Mouse (Mus musculus) brain, embryonic 14.5 days (tissue): ENCODE data around the gene Ell2. TPM values are rescaled to one million over a fixed set of nuclear protein-coding genes. Genes with fewer than 3 reads are reported as not detected.

Experiments
- DNase-seq: peaks from one replicate; pipeline ENCODE4 v3.0.0-alpha.2; 2011; ENCODE audit warnings: low read depth
- CTCF ChIP-seq: fragments of 200-500 bp; IDR thresholded peaks from 2 replicates; pipeline ENCODE4 v1.5.1; 2012; ENCODE audit warnings: inconsistent platforms, mild to moderate bottlenecking, moderate library complexity, borderline replicate concordance; ENCODE audit not compliant: insufficient read depth, insufficient read length; ENCODE audit errors: extremely low read depth
- POLR2A ChIP-seq: fragments of 200-500 bp; IDR thresholded peaks from 2 replicates; pipeline ENCODE4 v1.6.1; 2012; ENCODE audit warnings: mild to moderate bottlenecking, inconsistent platforms, borderline replicate concordance; ENCODE audit not compliant: poor library complexity, insufficient read depth, insufficient read length, severe bottlenecking; ENCODE audit errors: extremely low read depth
- polyA plus RNA-seq: library from polyadenylated mRNA; depleted of rRNA; stranded (reverse); fragments of >200 nt; gene quantifications from 2 replicates; pipeline ENCODE4 v1.2.3, GENCODE M21; 2012

The Ell2 gene
- polyA plus RNA-seq, 1 experiment = 1.9 TPM

DNA sequence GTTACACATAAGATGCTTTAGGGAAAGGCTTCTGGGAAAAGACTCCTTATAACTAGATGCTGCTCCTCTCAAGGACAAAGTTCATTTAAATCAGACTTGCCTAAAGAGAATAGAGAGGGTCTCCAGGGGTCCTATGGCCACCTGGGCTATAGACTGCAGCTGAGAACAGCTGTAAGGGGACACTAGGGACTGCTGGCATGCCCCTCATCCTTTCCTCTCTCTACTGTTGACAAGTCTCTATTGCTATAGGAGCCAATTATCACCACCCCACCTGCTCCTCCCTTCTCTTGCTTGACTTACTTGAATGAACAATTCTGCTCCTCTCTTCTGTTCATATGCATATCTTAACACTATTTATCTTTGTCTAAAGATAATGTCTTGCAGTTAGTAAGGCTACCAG is 69.4 kb downstream of the Ell2 start:
- no peak for DNase-seq

GRCm38 (mm10) chr13:75776692-75777091 is 70.1 kb downstream of the Ell2 start:
- DNase-seq = no peak
- no peak for TF ChIP-seq POLR2A
- no peak for TF ChIP-seq CTCF

More for the DNA sequence above, 69.4 kb downstream of the Ell2 start:
- TF ChIP-seq POLR2A (no peak), CTCF (no peak)

GRCm38 (mm10) chr13:75778156-75778555 is 71.6 kb downstream of the Ell2 start:
- DNase-seq = no peak
- no peak for TF ChIP-seq CTCF
- TF ChIP-seq POLR2A = no peak

GRCm38 (mm10) chr13:75779169-75779568 is 72.6 kb downstream of the Ell2 start:
- DNase-seq = no peak
- TF ChIP-seq POLR2A = no peak
- TF ChIP-seq CTCF = no peak

GRCm38 (mm10) chr13:75780096-75780495 is 73.5 kb downstream of the Ell2 start:
- no peak for DNase-seq
- no peak for TF ChIP-seq POLR2A
- TF ChIP-seq CTCF = no peak

DNA sequence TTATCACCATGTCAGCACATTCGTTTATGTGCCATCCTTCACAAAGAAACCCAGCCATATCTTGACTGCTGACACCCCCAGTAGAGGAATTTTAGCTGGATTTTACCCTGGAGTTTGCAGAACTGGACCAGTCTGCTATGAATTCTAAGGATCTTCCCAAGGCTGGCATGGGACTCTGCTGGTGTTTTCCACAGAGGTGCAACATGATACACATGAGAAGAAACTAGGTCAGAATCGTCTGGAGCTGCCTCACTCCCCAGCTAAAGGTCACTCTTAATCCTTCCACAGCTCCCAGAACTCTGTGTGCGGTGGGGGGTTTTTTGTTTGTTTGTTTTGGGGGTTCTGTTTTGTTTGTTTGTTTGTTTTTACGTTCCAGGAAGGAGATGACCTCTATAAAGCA is 79.2 kb downstream of the Ell2 start:
- TF ChIP-seq POLR2A = no peak
- no peak for TF ChIP-seq CTCF
- DNase-seq = no peak

- TF ChIP-seq POLR2A (no peak), CTCF (no peak)
- DNase-seq = no peak
These were observed 79.7 kb downstream of the Ell2 start for GRCm38 (mm10) chr13:75786264-75786663.

- TF ChIP-seq CTCF (no peak), POLR2A (no peak)
- no peak for DNase-seq
These were observed 80.8 kb downstream of the Ell2 start for GRCm38 (mm10) chr13:75787364-75787763.

- no peak for TF ChIP-seq CTCF
- TF ChIP-seq POLR2A = no peak
These were observed 81.6 kb downstream of the Ell2 start for GRCm38 (mm10) chr13:75788178-75788577.

GRCm38 (mm10) chr13:75789061-75789834 is 82.7 kb downstream of the Ell2 start:
- DNase-seq = no peak
- TF ChIP-seq CTCF (no peak), POLR2A (no peak)

More at GRCm38 (mm10) chr13:75788178-75788577, 81.6 kb downstream of the Ell2 start:
- DNase-seq = no peak

DNA sequence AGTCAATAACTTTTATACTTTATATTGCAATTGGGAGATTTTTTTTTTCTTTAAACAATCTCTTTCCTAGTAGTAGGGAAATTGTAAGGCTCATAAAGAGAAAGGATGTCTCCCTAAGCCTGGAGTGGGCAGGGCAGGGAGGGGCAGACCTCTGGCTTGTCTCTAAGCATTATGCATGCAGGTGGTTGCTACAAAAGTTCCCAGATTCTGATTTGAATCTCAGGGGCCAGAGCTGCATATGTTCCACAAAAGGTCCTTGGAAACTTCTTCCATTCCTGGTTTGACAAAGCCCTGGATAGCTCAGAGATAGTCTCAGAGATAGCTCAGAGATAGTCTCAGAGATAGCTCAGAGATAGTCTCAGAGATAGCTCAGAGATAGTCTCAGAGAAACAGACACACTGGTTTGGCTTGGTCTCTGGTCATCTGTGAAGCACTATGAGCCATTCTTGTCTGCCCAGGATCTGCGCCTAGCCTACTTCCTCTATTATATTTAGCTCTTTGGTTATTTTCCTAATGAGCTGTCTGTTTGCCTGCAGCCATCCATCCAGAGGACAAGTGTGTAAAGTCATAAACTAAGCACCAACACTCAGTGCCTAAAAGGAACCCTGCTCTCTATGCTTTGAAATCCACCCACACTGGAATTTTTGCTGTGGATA is 84.1 kb downstream of the Ell2 start:
- no peak for TF ChIP-seq CTCF
- TF ChIP-seq POLR2A = no peak
- no peak for DNase-seq

GRCm38 (mm10) chr13:75793863-75794629 is 87.5 kb downstream of the Ell2 start:
- no peak for DNase-seq
- TF ChIP-seq CTCF (no peak), POLR2A (no peak)

- no peak for TF ChIP-seq POLR2A
- peak; percentile 100 for TF ChIP-seq CTCF
- DNase-seq = peak; percentile 91
These were observed 91.0 kb downstream of the Ell2 start for GRCm38 (mm10) chr13:75797369-75798141.
